Mouse (Mus musculus): ENCODE measurements around the gene Smc3.
"Not testable (repeated sequence)": the region's sequence is repeated elsewhere in the genome, so short reads cannot be mapped to it uniquely, and the experiment has no call there.

Gene Smc3

GRCm38 (mm10) chr19:53577025-53577800, 23.0 kb upstream of the Smc3 start:
- DNase-seq (ENCODE audit: low spot score), result no peak

DNA sequence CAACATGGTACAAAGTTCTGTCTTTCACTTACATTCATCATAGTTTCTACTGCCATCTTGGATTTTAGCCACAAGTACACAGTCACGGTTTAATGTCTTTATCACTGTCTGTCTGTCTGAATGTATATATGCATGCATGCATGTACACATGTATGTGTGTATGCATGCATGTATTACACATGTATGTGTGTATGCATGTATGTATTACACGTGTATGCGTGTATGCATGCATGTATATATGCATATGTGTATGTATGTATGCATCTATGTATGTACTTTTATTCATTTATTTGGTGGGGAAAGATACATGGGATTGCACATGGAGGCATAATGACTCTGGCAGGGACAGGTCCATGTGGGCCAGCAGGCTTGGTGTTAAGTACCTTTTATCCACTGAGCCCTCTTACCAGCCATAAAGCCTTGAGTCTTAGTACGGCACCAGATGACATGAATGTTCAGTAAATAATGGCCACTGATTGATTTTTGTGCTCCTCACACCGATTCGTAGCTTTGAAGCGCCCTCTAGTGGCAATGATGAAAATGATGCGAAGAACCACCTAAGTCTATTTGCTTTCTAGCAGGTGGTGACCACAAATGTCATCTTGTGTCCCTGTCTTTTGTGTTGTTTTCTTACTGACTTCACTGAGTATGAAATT, 21.5 kb upstream of the Smc3 start:
- DNase-seq (ENCODE audit: low spot score), result peak; percentile 80

DNA sequence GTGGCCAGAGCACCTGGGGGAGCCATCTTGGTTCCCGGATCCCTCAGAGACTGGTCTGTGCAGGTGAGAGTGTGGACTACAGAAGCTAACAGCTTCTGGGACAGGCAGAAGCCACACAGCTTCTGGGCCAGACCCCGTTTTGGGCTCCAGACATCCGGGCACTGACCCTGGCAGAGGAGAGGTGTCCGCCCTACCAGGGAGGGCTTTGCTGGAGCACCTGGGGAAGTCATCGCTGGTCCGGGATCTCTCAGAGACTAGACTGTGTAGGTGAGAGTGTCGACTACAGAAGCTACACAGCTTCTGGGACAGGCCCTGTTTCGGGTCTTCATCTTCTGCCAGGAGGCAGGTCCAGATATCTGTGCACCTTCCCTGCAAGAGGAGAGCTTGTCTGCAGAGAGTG, 19.9 kb upstream of the Smc3 start:
- not testable (repeated sequence) for DNase-seq (ENCODE audit: low spot score)

DNA sequence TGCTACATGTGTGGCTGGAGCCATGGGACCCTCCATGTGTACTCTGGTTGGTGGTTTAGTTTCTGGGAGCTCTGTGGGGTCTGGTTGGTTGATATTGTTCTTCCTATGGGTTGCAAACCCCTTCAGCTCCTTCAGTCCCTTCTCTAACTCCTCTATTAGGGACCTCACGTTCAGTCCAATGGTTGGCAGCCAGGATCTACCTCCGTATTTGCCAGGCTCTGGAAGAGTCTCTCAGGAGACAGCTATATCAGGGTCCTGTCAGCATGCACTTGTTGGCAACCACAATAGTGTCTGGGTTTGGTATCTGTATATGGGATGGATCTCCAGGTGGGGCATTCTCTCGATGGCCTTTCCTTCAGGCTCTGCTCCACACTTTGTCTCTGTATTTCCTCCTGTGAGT, 12.5 kb upstream of the Smc3 start:
- DNase-seq (ENCODE audit: low spot score), result not testable (repeated sequence)

- DNase-seq (ENCODE audit: low spot score), result not testable (repeated sequence)
Measured at GRCm38 (mm10) chr19:53588968-53589367, 11.2 kb upstream of the Smc3 start, which contains the start of gene Nutf2-ps1. TSS of gene Nutf2-ps1 (minus strand) at chr19:53589068.

- no peak for DNase-seq (ENCODE audit: low spot score)
Measured at GRCm38 (mm10) chr19:53596723-53597474, 3.3 kb upstream of the Smc3 start.

DNA sequence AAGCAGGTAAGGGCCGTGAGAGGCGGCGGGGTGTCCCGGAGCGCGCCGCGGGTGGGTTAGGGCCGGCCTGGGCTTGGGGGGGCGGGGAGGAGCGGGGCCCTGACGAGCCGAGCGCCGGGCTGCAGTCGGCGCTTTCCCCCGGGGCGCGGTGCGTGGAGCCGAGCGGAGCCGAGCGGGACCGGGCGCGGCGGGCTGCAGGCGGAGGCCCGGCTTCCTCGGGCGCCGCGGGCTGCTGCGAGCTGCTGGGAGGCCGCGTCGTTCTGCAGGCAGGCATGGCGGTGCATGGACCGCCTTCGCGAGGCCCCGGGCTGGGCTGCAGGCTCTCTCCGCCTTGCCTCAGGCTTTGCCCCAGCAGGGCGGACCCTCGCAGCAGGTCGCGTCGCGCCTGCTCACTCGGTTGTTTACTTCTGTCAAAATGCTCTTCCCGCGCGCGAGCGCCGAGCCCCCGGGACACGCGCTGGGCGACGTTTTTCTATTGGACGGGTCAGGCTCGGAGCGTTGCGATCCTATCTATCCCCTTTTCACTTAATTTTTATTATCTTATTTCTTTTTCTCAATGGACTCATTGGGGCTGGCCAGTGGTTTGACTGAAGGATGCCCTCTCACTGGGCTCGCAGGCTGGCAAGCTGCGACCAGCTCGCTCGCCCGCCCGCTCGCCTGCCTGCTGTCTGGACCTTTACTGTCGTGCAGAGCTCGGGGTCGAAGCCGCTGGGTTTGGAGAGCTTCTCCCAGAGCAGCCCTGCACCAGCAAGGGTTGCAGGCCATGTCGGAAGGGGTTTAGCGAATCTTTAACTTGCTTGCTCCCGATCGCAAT, 558 bp downstream of the Smc3 start:
- DNase-seq (ENCODE audit: low spot score), result peak; percentile 65

DNA sequence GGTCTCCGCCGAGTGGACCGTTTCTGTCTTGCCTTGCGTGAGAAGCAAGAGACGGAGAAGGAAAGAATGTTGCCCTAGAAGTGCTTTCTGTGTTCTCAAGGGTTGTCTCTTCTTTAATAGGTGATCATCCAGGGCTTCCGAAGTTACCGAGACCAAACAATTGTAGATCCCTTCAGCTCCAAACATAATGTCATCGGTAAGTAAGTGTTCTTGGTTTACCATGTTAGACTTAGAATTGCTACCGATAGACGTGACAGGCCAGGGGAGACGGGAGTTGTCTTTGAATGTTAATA, 1.1 kb downstream of the Smc3 start:
- DNase-seq (ENCODE audit: low spot score), result no peak

DNA sequence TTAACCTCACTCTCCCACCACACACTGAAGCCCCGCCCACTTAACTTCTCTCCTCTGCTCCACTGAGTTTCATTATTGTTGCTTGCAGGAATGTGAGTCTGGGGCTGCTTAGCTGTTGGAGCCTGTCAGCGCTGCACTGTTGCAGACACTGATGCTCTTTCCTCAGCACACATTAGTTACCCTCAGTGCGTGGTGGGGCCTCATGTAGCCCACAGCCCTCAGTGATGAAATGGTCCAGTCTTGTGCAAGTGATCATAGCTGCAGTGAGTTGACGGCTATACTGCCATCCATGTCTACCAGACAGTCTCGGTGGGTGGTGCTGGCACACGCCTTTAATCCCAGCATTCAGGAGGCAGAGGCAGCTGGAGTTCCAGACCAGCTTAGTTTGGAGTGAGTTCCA, 8.7 kb downstream of the Smc3 start:
- no peak for DNase-seq (ENCODE audit: low spot score)

DNA sequence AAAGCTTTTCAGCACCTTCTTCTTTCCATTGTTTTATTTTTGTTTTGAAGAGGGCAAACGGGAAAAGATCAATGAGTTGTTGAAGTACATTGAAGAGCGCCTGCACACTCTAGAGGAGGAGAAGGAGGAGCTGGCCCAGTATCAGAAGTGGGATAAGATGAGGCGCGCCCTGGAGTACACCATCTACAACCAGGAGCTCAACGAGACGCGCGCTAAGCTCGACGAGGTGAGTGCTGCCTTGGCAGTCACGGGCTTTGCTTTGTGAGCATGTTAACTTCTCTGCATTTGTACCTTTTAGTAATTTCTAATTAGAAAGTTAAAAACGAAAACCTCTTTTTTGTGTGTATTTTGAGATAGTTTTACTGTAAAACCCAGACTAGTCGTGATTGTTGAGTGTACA, 21.5 kb downstream of the Smc3 start:
- DNase-seq (ENCODE audit: low spot score), result no peak

DNA sequence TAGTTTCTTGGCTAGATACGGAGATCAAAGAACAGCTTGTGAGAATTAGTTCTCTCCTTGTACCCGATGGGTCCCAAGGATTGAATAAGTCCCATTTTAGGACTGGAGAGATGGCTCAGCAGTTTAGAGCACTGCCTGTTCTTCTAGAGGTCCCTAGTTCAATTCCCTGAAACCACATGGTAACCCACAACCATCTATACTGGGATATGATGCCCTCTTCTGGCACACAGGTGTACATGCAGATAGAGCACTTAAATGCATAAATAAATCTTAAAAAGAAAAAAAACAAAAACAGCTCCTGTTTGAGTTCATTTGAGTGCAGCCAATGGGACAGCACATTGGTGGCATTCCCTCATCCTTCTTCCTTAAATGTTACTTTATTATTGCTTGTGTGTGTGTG, 37.8 kb downstream of the Smc3 start:
- DNase-seq (ENCODE audit: low spot score), result peak; percentile 16

DNA sequence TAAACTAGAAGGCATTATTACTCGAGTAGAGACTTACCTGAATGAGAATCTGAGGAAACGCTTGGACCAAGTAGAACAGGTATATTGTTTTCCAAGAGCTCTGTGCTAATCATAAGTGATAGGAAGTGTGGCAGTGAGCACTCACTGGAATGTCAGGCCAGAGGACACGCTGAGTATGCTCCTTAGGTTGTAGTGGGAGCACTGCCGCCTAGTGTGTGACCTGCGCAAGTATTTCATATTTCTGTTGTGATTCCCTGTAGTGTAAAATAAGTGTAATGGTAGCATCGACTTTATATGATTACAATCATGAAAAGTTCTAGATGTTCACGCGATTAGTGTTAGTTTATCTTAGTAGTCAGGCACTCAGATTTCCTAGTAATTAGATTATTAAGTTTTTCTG, 38.5 kb downstream of the Smc3 start:
- DNase-seq (ENCODE audit: low spot score), result no peak

- DNase-seq (ENCODE audit: low spot score), result no peak
Measured at GRCm38 (mm10) chr19:53644020-53644595, 43.9 kb downstream of the Smc3 start.

GRCm38 (mm10) chr19:53647301-53647700, 47.1 kb downstream of the Smc3 start:
- no peak for DNase-seq (ENCODE audit: low spot score)

- no peak for DNase-seq (ENCODE audit: low spot score)
Measured at GRCm38 (mm10) chr19:53648056-53648455, 47.9 kb downstream of the Smc3 start.

GRCm38 (mm10) chr19:53648802-53649236, 48.6 kb downstream of the Smc3 start:
- peak; percentile 51 for DNase-seq (ENCODE audit: low spot score)

DNA sequence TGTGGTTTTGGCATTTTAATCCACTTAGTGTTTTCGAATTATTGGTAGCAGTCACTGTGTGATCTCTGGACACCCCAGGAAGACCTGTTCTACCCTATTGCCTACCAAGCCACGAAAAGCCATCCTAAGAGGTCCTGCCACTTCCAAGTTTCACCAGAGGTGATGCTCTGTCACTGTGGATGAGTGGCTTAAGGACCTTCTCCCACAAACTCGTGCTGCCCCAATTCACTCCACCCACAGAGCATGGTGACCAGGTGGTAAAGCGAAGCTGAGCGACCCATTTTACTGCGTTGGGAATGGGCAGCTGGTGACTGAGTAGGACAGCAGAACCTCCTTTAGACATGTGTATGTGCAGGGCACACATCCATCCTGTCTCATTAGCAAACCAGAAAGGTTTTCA, 49.2 kb downstream of the Smc3 start:
- no peak for DNase-seq (ENCODE audit: low spot score)

GRCm38 (mm10) chr19:53649802-53650201, 49.6 kb downstream of the Smc3 start:
- no peak for DNase-seq (ENCODE audit: low spot score)

- no peak for DNase-seq (ENCODE audit: low spot score)
Measured at GRCm38 (mm10) chr19:53650921-53651320, 50.7 kb downstream of the Smc3 start.

GRCm38 (mm10) chr19:53652267-53652666, 52.1 kb downstream of the Smc3 start:
- no peak for DNase-seq (ENCODE audit: low spot score)

DNA sequence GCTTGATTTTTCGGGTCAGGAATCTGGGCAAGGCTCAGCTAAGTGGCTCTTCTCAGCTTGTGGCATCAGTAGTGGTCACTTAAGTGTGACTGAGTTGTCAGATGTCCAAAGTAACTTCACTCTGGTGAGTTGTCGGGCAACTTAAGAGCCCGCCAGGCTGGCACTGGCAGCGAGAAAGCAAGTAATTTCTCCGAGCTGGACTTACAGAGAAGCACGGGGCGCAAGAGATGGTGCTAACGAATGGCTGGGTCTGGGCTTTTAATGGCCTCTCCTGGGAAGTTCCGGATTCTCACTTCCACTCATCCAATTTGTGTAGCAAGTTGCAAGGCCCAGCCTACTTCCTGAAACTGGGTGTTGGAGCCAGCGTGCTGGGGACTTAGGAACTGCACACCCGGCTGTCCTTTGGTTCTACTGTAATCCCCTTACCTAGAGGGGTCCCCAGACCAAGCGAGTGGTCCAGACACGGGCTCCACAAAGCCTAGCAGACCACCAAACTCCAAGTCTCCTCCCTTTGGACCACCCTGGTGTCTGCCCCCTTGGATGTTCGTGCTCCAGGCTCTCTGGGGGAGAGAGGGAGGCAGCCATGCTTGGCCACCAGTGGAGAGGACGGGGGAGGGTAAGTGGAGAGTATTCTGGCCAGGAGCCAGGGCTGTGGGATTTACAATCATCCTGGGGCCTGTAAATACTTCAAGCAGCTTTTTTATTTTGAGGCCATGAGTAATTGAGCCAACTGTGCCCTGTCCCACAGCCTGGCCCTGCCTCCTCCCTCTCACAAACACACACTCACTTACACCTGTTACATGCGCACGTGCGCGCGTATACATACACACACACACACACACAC, 53.6 kb downstream of the Smc3 start:
- DNase-seq (ENCODE audit: low spot score), result no peak
